Comparison of ENCODE assay signal across 9 mouse cellular contexts in genomic region chr15:97667437-97667836, GRCm38 (mm10). TPM values are rescaled to one million over a fixed set of nuclear protein-coding genes. Genes with fewer than 3 reads are reported as not detected.
A peak's percentile ranks its signal among the peaks of the same experiment; 100 is the strongest.
DNase-seq lines count a peak whose midpoint lies in the region; ATAC-seq and TF ChIP-seq lines count a peak whose summit lies in the region.
"Had no signal": no experiment of that assay in that cellular context is flagged by ENCODE, and none has a peak within 500 bp of the region (broad histone marks: within the 10 kb centered on the region; RNA-seq: fewer than 3 reads in every experiment).

No protein-coding gene starts in this region.

- H3K27ac ChIP-seq in intestine, postnatal 0 days (ENCODE audit: low read depth, low read length), result no peak overlapping the region
- H3K27ac ChIP-seq in intestine, embryonic 16.5 days (ENCODE audit: low read length), result no peak overlapping the region
- H3K27ac ChIP-seq in forebrain, embryonic 12.5 days, result 0 out of 2 replicates have a peak overlapping the region, but pooled peaks have one; percentile 57
- no peak overlapping the region for H3K27ac ChIP-seq in liver, embryonic 12.5 days
- no peak overlapping the region for H3K27ac ChIP-seq in stomach, postnatal 0 days (replicated peaks)
- H3K27ac ChIP-seq: embryonic facial prominence, embryonic 13.5 days had no signal

- no peaks in the 10 kb centered on the region for H3K9me3 ChIP-seq in intestine, postnatal 0 days (ENCODE audit: control insufficient read depth)
- H3K9me3 ChIP-seq in intestine, embryonic 16.5 days (ENCODE audit: control insufficient read depth, low read length), result no peaks in the 10 kb centered on the region
- H3K9me3 ChIP-seq in forebrain, embryonic 12.5 days, result no peaks in the 10 kb centered on the region
- H3K9me3 ChIP-seq in liver, embryonic 12.5 days (replicated peaks), result no peaks in the 10 kb centered on the region
- no peaks in the 10 kb centered on the region for H3K9me3 ChIP-seq in stomach, postnatal 0 days (ENCODE audit: control insufficient read depth, low read length)
- H3K9me3 ChIP-seq: embryonic facial prominence, embryonic 13.5 days had no signal

- peak; percentile 91 for DNase-seq in brain, embryonic 14.5 days (ENCODE audit: low read depth)
- DNase-seq in kidney, adult 8-10 months, result peak; percentile 59 to 73
- peak; percentile 78 for DNase-seq in neural tube, embryonic 10.5 days (ENCODE audit: extremely low spot score, low spot score)
- DNase-seq in stomach, postnatal 0 days (ENCODE audit: low spot score), result peak; percentile 75

- H3K4me2 ChIP-seq in intestine, postnatal 0 days (replicated peaks; ENCODE audit: low read depth), result peak overlapping the region; percentile 32; the same call in 1 of the 2 replicates
- no peak overlapping the region for H3K4me2 ChIP-seq in intestine, embryonic 16.5 days (ENCODE audit: low read depth, low read length)
- H3K4me2 ChIP-seq in forebrain, embryonic 12.5 days, result 0 out of 2 replicates have a peak overlapping the region, but pooled peaks have one; percentile 10
- H3K4me2 ChIP-seq in liver, embryonic 12.5 days, result peak overlapping the region; percentile 4
- H3K4me2 ChIP-seq in stomach, postnatal 0 days (replicated peaks; ENCODE audit: low read depth), result no peak overlapping the region
- H3K4me2 ChIP-seq: embryonic facial prominence, embryonic 13.5 days had no signal

- no peak overlapping the region for H3K9ac ChIP-seq in intestine, postnatal 0 days (ENCODE audit: low read depth, low read length)
- no peak overlapping the region for H3K9ac ChIP-seq in intestine, embryonic 16.5 days (ENCODE audit: low read depth, low read length)
- no peak overlapping the region for H3K9ac ChIP-seq in forebrain, embryonic 12.5 days
- no peak overlapping the region for H3K9ac ChIP-seq in liver, embryonic 12.5 days
- H3K9ac ChIP-seq in stomach, postnatal 0 days (ENCODE audit: low read length), result no peak overlapping the region
- H3K9ac ChIP-seq: embryonic facial prominence, embryonic 13.5 days had no signal

- H3K27me3 ChIP-seq in intestine, postnatal 0 days (replicated peaks; ENCODE audit: control insufficient read depth, insufficient read depth, low read length), result no peaks in the 10 kb centered on the region
- H3K27me3 ChIP-seq in intestine, embryonic 16.5 days (replicated peaks; ENCODE audit: control insufficient read depth, insufficient read depth, low read length), result no peaks in the 10 kb centered on the region
- no peaks in the 10 kb centered on the region for H3K27me3 ChIP-seq in forebrain, embryonic 12.5 days
- H3K27me3 ChIP-seq in liver, embryonic 12.5 days (replicated peaks), result no peaks in the 10 kb centered on the region
- no peaks in the 10 kb centered on the region for H3K27me3 ChIP-seq in stomach, postnatal 0 days (ENCODE audit: control insufficient read depth, insufficient read depth, low read length)
- H3K27me3 ChIP-seq: embryonic facial prominence, embryonic 13.5 days had no signal

- peak; percentile 93 for TF ChIP-seq CTCF in intestine, postnatal 0 days (IDR thresholded peaks at IDR 0.05; ENCODE audit: low read depth)
- peak; percentile 78; the same call in 1 of the 2 replicates for TF ChIP-seq CTCF in brain, embryonic 14.5 days (IDR thresholded peaks at IDR 0.05; ENCODE audit: borderline replicate concordance, extremely low read depth, insufficient read depth, insufficient read length)
- peak; percentile 97 for TF ChIP-seq CTCF in stomach, postnatal 0 days (IDR thresholded peaks at IDR 0.05; ENCODE audit: low read depth)

- TF ChIP-seq POLR2A in brain, embryonic 14.5 days (IDR thresholded peaks at IDR 0.05; ENCODE audit: borderline replicate concordance, extremely low read depth, insufficient read depth, insufficient read length, poor library complexity, severe bottlenecking), result no peak

- no peak for ATAC-seq in intestine, postnatal 0 days
- no peak for ATAC-seq in intestine, embryonic 16.5 days
- ATAC-seq in forebrain, embryonic 12.5 days (ENCODE audit: low FRiP score), result no peak
- no peak for ATAC-seq in liver, embryonic 12.5 days
- ATAC-seq in stomach, postnatal 0 days (ENCODE audit: low FRiP score, low TSS enrichment), result no peak; the same call in 1 of the 2 replicates

- H3K4me3 ChIP-seq in intestine, postnatal 0 days (ENCODE audit: low read depth, low read length), result no peak overlapping the region
- no peak overlapping the region for H3K4me3 ChIP-seq in intestine, embryonic 16.5 days (ENCODE audit: low read length)
- no peak overlapping the region for H3K4me3 ChIP-seq in forebrain, embryonic 12.5 days (replicated peaks)
- no peak overlapping the region for H3K4me3 ChIP-seq in liver, embryonic 12.5 days
- no peak overlapping the region for H3K4me3 ChIP-seq in stomach, postnatal 0 days (ENCODE audit: low read depth, low read length)
- H3K4me3 ChIP-seq: embryonic facial prominence, embryonic 13.5 days had no signal

- 0 out of 2 replicates have a peak, but pooled peaks cover 4% of the 10 kb centered on the region for H3K36me3 ChIP-seq in intestine, postnatal 0 days (ENCODE audit: control insufficient read depth, insufficient read depth)
- H3K36me3 ChIP-seq in intestine, embryonic 16.5 days (ENCODE audit: control insufficient read depth, insufficient read depth, low read length), result no peaks in the 10 kb centered on the region
- H3K36me3 ChIP-seq in forebrain, embryonic 12.5 days (replicated peaks), result no peaks in the 10 kb centered on the region
- H3K36me3 ChIP-seq in liver, embryonic 12.5 days, result no peaks in the 10 kb centered on the region
- H3K36me3 ChIP-seq in stomach, postnatal 0 days (ENCODE audit: control insufficient read depth, insufficient read depth, low read length), result no peaks in the 10 kb centered on the region
- H3K36me3 ChIP-seq: embryonic facial prominence, embryonic 13.5 days had no signal

- 27% methylated on average over 7 of the region's 7 CpGs for WGBS in intestine, postnatal 0 days
- 30% methylated on average over 7 of the region's 7 CpGs for WGBS in intestine, embryonic 16.5 days
- WGBS in forebrain, embryonic 12.5 days, result 25% methylated on average over 7 of the region's 7 CpGs
- 30% methylated on average over 7 of the region's 7 CpGs for WGBS in liver, embryonic 12.5 days (ENCODE audit: insufficient replicate concordance)
- 28% methylated on average over 7 of the region's 7 CpGs for WGBS in stomach, postnatal 0 days

- no peaks in the 10 kb centered on the region for H3K4me1 ChIP-seq in intestine, postnatal 0 days (replicated peaks; ENCODE audit: control insufficient read depth, insufficient read depth, low read length)
- no peaks in the 10 kb centered on the region for H3K4me1 ChIP-seq in intestine, embryonic 16.5 days (ENCODE audit: control insufficient read depth, insufficient read depth, low read length)
- peaks cover 9% of the 10 kb centered on the region for H3K4me1 ChIP-seq in forebrain, embryonic 12.5 days
- H3K4me1 ChIP-seq in liver, embryonic 12.5 days, result peaks cover 13% of the 10 kb centered on the region; the same call in 1 of the 2 replicates
- no peaks in the 10 kb centered on the region for H3K4me1 ChIP-seq in stomach, postnatal 0 days (replicated peaks; ENCODE audit: control insufficient read depth, insufficient read depth)

- TF ChIP-seq EP300 in stomach, postnatal 0 days (optimal IDR thresholded peaks at IDR 0.05), result no peak

RNA-seq across cellular contexts. Expression of gene Rpap3, which starts 38.2 kb away (rescaled TPM):
- polyA plus RNA-seq in intestine, postnatal 0 days (2015; fragmentation: Nextera tagmentation; extraction: Ambion mirVana), result 11.8 and 12.0 TPM in 2 replicates
- 17.5 and 18.8 TPM in 2 replicates for polyA plus RNA-seq in intestine, embryonic 16.5 days (2015; fragmentation: Nextera tagmentation; extraction: Ambion mirVana)
- polyA plus RNA-seq in brain, embryonic 14.5 days (2012; rRNA removed), result 22.4 and 26.0 TPM in 2 replicates
- polyA plus RNA-seq in forebrain, embryonic 12.5 days (2016; fragmentation: Nextera tagmentation; extraction: Ambion mirVana), result 42.2 and 42.6 TPM in 2 replicates
- 19.5 and 20.0 TPM in 2 replicates for polyA plus RNA-seq in liver, embryonic 12.5 days (2016; fragmentation: Nextera tagmentation; extraction: Ambion mirVana)
- 13.3 and 13.9 TPM in 2 replicates for polyA plus RNA-seq in stomach, postnatal 0 days (2015; fragmentation: Nextera tagmentation; extraction: Ambion mirVana)

Comparison
In these comparisons a context has a peak if more than half of its experiments do, and no peak if none do; other contexts are left out.
1. H3K4me2 ChIP-seq: peak in intestine, postnatal 0 days (single experiment), forebrain, embryonic 12.5 days (single experiment) and liver, embryonic 12.5 days (single experiment); none in intestine, embryonic 16.5 days (single experiment) and stomach, postnatal 0 days (single experiment).
2. Peak in every context shown above with its lines, with median percentiles within 50 percentile points of each other: CTCF ChIP-seq and DNase-seq.